ENCODE assay signal across 23 mouse cellular contexts in genomic region chr10:105114927-105115326, GRCm38 (mm10).
"Had no signal": no experiment of that assay in that cellular context is flagged by ENCODE, and none has a peak within 500 bp of the region (broad histone marks: within the 10 kb centered on the region; RNA-seq: fewer than 3 reads in every experiment).

No protein-coding gene starts in this region.

- H3K4me3 ChIP-seq: limb, embryonic 10.5 days; limb, embryonic 13.5 days; liver, embryonic 12.5 days; liver, embryonic 15.5 days; lung, embryonic 15.5 days; midbrain, embryonic 10.5 days; midbrain, embryonic 13.5 days; myocyte; neural tube, embryonic 13.5 days had no signal

- H3K9me3 ChIP-seq: limb, embryonic 10.5 days; limb, embryonic 13.5 days; liver, embryonic 12.5 days; liver, embryonic 15.5 days; lung, embryonic 15.5 days; midbrain, embryonic 10.5 days; midbrain, embryonic 13.5 days; neural tube, embryonic 13.5 days had no signal

- H3K27ac ChIP-seq: limb, embryonic 10.5 days; limb, embryonic 13.5 days; liver, embryonic 12.5 days; liver, embryonic 15.5 days; lung, embryonic 15.5 days; midbrain, embryonic 10.5 days; midbrain, embryonic 13.5 days; neural tube, embryonic 13.5 days; stomach, postnatal 0 days had no signal

- H3K4me2 ChIP-seq: limb, embryonic 13.5 days; liver, embryonic 12.5 days; liver, embryonic 15.5 days; lung, embryonic 15.5 days; midbrain, embryonic 13.5 days; neural tube, embryonic 13.5 days had no signal

- H3K4me1 ChIP-seq: liver, embryonic 12.5 days; liver, embryonic 15.5 days; lung, embryonic 15.5 days had no signal

- H3K27me3 ChIP-seq: limb, embryonic 13.5 days; liver, embryonic 12.5 days; liver, embryonic 15.5 days; lung, embryonic 15.5 days; midbrain, embryonic 13.5 days; neural tube, embryonic 13.5 days had no signal

- H3K9ac ChIP-seq: limb, embryonic 13.5 days; liver, embryonic 12.5 days; liver, embryonic 15.5 days; lung, embryonic 15.5 days; midbrain, embryonic 13.5 days; neural tube, embryonic 13.5 days had no signal

- ATAC-seq: liver, embryonic 12.5 days; midbrain, embryonic 13.5 days; midbrain, embryonic 16.5 days had no signal

- DNase-seq: kidney, adult 18-20 months; kidney, adult 9 months; kidney, postnatal 14 days; kidney, postnatal 4 days; liver; lung, adult 18-20 months; lung, postnatal 10 days; lung, postnatal 36 days; retina, postnatal 1 day; thymus, adult 2 months; thymus, postnatal 14 days; thymus, postnatal 4 days had no signal

- H3K36me3 ChIP-seq: limb, embryonic 10.5 days; limb, embryonic 13.5 days; liver, embryonic 12.5 days; liver, embryonic 15.5 days; lung, embryonic 15.5 days; midbrain, embryonic 10.5 days; midbrain, embryonic 13.5 days; neural tube, embryonic 13.5 days had no signal
